Mouse (Mus musculus) thymus, postnatal 14 days (tissue): Measurements from ENCODE around the gene Stxbp2.

Experiments used
- DNase-seq: peaks from one replicate; pipeline ENCODE4 v3.0.0; 2021

The Stxbp2 gene

DNA sequence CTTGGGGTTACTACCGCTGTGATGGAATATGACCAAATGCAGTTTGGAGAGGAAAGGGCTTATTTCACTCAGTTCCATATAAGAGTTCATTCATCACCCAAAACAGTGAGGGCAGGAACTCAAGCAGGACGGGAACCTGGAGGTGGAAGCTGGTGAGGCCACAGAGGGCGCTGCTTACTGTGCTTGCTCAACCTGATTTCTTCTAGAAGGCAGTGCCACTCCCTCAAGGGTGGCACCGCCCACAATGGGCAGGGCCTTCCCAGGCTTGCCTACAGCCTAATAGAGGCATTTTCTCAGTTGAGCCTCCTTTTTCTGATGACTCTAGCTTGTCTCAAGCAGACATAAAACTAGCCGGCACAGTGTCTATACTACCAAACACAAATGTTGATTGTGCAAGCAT is 15.0 kb downstream of the Stxbp2 start:
- DNase-seq, result peak; percentile 54

DNA sequence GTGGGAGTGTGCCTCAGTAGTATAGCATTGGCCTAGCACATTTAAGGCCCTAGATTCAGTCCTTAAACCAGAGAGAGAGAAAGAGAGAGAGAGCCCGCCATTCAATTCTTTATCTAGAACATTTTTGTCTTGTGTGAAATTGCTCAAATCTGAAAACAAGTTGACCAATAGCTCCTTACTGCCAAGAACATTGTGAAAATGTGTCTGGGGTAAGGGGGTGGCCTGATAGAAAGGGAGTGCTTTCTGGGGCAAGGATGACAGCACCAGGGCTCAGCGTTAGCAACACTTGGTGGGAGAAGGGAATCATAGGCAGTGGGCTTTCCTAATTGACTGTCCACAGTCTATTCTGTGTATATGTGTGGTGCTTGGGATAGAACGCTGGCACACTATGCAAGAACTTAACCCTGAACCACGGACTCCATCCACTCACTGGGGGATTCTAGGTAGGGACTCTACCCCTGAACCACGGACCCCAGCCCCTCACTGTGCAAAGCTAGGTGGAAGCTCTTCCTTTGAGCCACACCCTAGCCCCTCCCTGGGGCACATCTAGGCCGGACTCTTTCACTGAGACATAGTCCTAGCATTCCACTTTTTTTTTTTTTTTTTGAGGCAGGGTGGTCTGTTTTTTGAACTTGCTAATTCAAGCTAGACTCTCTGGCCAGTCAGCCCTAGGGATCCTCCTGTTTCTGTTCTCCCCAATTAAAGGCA is 16.2 kb downstream of the Stxbp2 start:
- no peak for DNase-seq

DNA sequence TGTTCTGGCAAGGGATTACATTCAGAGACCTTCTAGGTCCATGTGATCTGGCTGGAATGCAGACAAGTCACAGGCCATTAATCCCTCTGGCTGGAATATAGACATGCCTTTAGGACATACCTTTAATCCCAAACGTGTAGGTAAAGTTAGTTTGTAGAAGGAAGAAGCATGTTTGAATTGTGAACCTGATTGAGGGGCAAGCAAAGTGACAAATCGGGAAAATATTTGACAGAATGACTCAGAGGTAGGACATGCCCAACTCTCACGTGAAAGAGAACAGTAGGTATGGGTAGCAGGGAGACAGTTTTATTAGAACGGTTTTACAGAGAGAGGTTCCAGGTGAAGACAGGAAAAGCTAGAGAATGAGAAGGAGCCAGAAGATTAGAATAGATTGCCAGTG is 16.8 kb downstream of the Stxbp2 start:
- DNase-seq, result no peak

DNA sequence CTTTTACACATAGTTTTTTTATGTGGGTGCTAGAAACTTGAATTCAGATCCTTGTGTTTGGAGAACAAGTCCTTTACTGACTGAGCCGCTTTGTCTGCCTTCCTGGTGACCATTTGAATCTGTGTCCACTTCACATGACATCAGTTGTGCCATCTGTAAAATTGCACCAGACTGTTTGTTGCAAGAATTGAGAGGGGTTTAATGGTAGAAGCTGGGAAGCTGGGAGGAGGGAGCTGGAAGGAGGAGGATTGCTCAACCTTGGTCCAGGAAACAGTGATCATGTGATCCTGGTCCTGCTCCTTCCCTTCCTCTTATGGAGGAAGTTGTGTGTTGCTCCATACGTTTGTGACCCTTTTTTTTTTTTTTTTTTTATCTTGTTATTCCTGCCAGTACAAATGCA is 17.5 kb downstream of the Stxbp2 start:
- no peak for DNase-seq

DNA sequence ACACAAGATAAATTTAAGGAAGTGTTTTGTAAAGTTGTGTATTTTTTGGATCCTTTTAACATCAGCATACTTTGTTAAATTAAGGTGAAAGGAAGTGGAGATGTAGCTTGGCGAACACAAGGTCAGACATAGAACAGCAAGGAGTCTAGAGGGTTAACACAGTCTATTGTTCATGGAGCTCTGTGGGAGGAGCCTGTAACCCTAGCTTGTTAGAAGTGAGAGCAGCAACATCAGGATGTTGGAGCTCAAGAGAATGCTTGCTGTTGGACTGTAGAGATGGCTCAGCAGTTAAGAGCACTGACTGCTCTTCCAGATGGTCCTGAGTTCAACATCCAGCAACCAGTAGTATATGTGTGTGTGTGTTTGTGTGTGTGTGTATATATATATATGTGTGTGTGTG is 18.2 kb downstream of the Stxbp2 start:
- no peak for DNase-seq

GRCm38 (mm10) chr8:3652845-3653244 is 22.1 kb downstream of the Stxbp2 start:
- DNase-seq, result no peak

DNA sequence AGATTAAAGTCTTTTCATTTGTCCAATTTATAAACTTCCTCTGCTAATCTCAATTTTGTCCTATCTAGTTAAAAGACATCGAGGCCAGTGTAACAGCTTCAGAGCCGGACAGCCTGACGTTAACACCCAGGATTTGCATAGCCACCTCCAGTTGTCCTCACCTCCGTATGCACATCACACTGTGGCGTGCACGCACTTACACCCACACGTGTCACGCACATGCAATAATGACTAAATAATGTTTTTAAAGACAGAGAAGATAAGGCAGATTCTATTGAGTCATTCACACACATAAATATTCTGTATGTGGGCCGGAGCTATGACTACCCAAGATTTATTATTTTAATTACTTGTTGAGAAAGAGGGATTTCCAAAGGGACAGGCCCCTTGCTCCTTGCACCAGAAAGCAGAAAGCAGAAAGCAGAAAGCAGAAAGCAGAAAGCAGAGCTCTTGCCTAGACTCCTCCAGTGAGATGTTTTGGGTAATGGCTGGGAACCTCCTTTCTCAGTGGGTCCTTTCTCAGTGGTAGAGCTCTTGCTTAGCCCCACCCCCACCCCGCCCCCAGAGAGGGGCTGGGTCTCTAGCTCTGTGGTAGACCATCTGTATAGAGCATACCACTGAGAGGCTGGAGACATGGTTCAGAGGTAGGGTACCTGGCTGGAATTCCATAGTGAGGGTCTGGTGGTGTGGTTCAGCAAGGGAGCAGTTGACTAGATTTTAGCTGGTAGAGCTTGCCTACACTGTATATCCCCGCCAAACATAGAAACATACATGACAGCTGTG is 24.2 kb downstream of the Stxbp2 start:
- DNase-seq, result no peak

DNA sequence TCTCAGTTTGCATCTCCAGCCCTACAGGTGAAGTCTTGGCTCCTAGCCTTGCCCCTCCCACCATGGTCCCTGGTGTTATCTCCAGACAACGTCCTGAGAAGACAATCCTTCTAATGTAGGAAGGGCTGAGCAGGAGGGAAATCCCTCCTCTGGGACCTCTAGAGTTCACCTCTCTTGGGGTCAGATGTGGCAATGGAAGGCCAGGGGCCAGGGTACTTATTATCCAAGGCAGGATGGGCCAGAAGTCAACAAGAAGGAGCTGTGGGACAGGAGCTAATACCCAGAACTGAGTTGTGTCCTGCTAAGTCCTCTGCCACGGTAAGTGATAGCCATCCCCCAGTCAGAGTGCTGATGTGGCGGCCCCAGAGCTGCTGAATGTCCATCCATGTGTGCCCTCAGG is 24.8 kb downstream of the Stxbp2 start, which contains the start of gene Retn:
Retn (plus strand) TSS at position 245 of the 400 bp plus-strand sequence.
- no peak for DNase-seq

GRCm38 (mm10) chr8:3656725-3657381 is 26.1 kb downstream of the Stxbp2 start:
- no peak for DNase-seq

DNA sequence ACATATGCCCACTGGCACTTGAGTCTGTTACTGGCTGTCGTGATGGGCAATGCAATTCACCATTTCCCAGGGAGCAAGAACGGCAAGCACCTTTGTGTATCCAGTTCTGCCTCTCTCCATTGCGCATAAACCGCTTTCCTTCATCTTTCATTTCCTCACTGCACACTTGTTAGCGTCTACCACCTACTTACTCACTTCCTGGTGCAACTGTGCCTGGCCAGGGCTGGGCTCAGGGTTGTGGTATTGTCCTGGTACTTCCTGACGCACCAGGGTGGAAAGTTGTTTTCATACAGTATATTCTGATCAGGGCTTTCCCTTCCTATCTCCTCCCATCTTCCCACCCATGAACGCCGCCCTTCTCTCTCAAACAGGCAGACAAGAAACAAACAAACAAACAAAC is 30.1 kb downstream of the Stxbp2 start:
- DNase-seq, result no peak

- DNase-seq, result no peak
Measured at GRCm38 (mm10) chr8:3664405-3664804, 33.6 kb downstream of the Stxbp2 start.

DNA sequence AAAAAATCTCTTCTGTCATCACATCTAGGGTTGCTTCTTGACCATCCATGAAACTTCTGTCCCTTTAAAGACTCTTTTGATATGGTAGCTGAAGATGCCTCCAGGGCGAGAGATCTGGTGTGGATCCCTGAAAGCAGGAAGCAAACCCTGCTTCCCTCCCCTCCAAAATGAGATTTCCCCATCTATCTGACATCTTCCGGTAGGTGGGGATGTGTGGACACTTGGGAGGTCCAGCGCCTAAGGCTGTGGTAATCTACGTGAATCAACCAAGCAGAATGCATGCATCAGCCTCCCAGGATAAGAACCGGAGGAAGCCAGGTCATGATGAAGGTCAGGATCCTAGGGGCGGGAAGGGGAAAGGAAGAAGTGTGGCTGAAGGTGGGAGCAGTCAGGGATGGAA is 34.8 kb downstream of the Stxbp2 start, which contains the start of gene Mcemp1:
Mcemp1 (plus strand) TSS at position 248 of the 400 bp plus-strand sequence.
- no peak for DNase-seq

DNA sequence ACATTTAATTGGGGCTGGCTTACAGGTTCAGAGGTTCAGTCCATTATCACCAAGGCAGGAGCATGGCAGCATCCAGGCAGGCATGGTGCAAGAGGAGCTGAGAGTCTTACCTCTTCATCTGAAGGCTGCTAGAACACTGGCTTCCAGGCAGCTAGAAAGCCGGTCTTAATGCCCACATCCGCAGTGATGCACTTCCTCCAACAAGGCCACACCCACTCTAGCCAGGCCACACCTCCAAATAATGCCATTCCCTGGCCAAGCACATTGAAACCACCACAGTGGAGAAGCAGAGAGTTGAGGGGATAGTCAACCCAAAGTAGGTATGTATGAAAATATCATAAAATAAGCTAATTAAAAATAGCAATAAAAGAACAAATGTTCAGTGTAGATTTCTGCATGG is 39.6 kb downstream of the Stxbp2 start:
- DNase-seq, result no peak

DNA sequence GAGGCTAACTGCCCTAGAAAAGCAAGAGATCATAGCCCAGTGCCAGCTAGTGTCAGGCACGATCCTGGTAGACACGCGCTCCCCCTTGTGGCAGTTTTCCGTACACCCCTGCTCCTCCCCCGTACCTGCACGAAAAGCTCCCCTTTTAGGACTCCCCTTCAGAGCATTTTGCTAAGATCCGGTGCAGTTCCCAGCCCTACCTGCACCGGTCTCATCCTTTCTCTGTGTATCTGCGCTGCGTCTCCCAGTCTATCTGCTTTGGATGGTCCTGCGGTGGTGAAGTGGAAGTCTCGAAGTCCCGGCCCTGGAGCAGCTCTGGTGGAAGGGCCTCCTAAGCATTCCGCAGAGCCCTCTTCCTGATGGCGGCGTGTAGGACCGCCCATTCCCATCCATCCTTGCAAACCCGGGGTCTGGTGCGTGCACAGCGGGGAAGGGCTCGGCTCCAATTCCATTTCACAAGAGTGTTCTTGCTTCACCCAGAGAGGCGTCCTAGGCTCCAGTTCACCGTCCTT is 41.3 kb downstream of the Stxbp2 start, which contains the start of gene Fcor:
Fcor (minus strand) TSS at position 383 of the 512 bp plus-strand sequence.
- peak; percentile 92 for DNase-seq

GRCm38 (mm10) chr8:3674671-3675070 is 43.9 kb downstream of the Stxbp2 start:
- no peak for DNase-seq

DNA sequence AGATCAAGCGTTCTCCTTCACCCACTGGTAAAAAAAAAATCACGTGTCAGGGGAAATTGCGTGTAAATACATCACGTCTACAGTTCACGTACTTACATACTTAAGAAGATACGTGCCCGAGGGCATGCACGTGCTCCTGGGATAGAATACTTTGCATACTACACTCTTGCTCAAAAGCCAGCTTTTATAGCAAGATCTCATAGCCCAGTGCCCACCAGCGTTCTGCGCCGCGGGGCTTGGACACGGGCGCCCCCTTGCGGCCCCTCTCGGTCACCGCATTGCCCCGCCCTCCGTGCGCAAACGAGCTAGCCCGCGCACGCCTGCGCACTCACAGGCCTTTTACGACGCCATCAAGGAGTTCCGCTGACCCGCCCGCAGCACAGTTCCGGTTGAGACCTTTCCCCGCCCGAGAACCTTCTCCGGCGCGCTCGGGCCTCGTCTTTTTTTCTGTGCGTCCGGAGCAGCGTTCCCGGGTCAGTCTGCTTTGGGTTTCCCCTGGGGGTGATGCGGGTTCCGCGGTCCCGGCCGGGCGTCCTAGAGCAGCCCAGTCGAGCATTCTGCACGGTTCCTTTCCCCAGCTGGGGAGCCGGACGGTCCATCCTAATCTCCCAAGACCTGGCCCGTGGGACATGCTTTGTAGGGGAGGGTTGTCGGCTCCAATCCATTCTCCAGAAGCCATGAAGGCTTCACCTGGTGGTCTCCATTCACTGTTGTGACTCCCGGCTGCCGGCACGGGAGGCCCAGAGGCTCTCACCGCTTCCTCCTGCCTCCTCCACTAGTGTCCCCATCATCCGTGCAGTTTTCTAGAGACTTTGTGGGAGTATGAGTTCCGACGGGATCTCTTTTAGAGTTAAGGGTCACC is 45.6 kb downstream of the Stxbp2 start, which contains the start of gene Trappc5:
Trappc5 (plus strand) TSS at position 169 of the 862 bp plus-strand sequence.
- DNase-seq, result peak; percentile 95

DNA sequence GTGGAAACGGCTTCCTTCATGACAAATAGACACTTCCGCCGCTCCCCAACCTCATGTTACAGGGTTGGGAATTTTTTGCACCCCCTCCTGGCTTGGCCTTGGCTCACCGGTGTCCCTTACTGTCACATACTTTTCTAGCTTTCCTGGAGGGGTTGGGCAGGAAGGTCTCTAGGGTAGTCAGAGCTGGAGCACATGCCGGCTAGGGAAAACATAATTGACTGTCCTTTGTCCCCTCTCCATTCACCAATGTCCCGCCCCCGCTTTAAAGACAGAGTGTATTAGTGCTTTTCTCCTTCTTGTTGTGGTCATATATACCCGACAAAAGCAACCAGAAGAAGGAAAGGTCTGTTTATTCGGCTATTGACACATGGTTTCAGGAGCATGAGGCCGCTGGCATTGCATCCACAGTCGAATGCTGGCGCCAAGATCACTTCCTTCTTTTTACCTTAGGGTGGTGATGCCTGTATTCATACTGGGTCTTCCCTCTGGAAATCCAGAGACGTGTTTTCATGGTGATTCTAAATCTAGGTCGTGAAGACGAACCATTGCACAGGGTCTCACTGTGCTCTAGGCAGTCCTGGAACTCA is 46.3 kb downstream of the Stxbp2 start:
- no peak for DNase-seq

GRCm38 (mm10) chr8:3678831-3679230 is 48.1 kb downstream of the Stxbp2 start:
- no peak for DNase-seq

DNA sequence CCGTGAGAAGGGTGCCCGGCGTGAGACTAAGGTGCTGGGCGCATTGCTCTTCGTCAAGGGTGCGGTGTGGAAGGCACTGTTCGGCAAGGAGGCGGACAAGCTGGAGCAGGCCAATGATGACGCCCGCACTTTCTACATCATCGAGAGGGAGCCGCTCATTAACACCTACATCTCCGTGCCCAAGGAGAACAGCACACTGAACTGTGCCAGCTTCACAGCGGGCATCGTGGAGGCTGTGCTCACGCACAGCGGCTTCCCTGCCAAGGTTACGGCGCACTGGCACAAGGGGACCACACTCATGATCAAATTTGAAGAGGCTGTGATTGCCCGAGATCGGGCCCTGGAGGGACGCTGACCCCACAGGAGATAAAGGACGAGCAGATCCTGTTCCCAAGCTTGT is 48.5 kb downstream of the Stxbp2 start:
- no peak for DNase-seq

DNA sequence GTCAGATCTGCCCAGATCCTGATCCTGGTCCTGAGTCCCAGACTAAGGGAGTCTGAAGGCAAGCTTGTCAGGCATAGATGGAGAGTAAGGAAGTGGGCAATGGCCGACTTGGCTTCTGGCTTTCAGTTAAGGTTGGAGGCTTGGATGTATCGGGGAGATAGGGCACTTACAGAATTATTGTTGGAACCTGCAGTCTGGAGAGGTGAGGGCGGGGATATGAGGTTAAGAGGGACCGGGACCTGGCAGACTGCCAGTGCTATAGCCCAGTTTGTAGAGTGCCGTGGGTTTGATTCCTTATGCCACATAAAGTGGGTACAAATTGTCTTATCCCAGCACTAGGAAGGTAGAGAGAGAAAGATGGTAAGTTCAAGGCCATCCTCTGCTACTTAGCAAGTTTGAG is 48.9 kb downstream of the Stxbp2 start:
- no peak for DNase-seq

- no peak for DNase-seq
Measured at GRCm38 (mm10) chr8:3682435-3682834, 51.7 kb downstream of the Stxbp2 start.
